Mouse (Mus musculus): ENCODE results near the gene Trp73.

The Trp73 gene

GRCm38 (mm10) chr4:154140182-154140212 lies at the start of gene Trp73:
Gene Trp73, minus strand, starts transcription at chr4:154140208.
- DNase-seq, result no peak

DNA sequence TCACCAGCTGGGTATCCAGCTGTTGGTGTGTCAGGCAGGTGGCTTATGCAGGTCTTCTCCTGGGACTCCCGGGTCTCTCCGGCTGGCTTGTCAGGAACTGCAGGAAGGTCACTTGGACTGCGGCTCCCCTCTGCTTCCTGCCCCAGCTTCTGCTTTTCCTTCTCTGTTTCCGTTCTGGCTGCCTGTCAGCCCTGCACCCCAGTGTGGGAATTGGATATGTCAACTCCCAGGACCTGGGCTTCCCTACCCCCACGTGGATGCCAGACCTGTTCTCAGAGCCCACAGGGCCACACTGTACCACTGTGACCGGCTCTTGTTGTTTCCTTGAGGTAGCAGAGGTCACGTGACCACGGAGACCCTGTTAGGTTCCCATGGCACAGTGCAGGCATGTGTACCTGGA lies 48.9 kb upstream of the Trp73 start:
- DNase-seq, result no peak

DNA sequence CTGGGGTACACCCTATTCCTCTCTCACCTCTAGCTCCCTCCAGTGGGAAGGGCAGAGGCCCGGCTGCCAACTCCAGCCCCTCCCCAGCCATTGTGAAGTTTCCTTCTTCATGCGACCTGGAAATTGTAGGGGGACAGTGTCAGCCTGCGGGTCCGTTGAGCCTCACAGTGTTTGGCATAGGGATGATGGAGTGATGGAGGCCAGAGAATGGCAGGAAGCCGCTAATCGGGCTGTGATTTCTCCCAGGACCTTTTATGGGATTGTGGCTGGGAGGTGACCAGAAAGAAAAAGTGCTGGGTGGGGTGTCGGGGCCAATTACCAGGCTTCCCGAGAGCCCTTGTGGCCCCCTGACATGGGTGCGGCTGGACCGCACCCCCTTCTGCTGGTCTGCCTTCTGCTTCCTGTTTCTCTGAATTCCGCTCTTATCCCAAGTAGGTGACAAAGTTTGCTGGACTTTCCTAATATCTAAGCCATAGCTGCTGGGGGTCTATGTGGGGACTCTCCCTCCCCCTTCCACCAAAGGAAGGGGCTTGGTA lies 46.1 kb upstream of the Trp73 start:
- no peak for DNase-seq

DNA sequence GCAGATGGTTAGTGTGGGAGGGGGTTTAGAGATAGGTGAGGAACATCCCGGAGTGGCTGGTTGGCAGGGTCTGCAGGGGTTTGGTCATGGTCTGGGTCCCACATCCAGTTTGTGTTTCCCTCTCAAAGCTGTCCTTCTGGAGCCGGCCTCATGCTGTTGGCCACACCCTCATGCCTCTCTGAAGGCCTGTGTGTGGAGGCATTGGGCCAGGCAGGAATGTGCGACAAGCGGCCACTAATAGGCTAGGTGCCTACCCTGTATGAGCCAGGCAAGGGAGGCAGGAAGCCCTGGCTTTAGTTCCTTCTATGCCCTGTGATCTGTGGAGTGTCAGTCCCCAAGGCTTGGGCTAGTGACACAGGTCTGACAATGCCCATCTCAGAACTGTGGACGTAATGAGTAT lies 45.0 kb upstream of the Trp73 start:
- no peak for DNase-seq

DNA sequence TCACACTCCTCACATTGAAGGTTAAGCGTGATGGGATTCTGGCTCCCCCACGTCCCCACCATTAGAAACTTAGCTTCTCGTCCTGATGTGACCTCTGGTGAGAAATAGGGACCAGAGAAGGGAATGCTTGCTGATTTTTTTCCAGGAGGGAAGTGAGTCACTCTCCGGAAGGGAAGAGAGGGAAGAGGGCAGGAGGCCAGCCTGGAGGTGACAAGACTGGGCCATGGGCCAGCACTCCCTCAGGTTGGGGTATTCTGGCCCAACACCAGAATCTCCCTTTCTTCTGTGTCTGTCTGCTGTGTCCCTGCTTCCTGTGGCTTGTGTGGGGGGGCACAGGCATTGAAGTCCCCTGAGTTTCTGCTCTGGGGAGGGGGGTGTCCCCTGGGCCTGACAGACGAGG lies 43.6 kb upstream of the Trp73 start:
- no peak for DNase-seq

- DNase-seq, result no peak
Observed at GRCm38 (mm10) chr4:154181001-154181400, 41.0 kb upstream of the Trp73 start.

- DNase-seq, result no peak
Observed at GRCm38 (mm10) chr4:154177257-154177656, 37.2 kb upstream of the Trp73 start.

- no peak for DNase-seq
Observed at GRCm38 (mm10) chr4:154171931-154172604, 32.1 kb upstream of the Trp73 start.

GRCm38 (mm10) chr4:154171151-154171930 lies 31.3 kb upstream of the Trp73 start:
- no peak for DNase-seq

DNA sequence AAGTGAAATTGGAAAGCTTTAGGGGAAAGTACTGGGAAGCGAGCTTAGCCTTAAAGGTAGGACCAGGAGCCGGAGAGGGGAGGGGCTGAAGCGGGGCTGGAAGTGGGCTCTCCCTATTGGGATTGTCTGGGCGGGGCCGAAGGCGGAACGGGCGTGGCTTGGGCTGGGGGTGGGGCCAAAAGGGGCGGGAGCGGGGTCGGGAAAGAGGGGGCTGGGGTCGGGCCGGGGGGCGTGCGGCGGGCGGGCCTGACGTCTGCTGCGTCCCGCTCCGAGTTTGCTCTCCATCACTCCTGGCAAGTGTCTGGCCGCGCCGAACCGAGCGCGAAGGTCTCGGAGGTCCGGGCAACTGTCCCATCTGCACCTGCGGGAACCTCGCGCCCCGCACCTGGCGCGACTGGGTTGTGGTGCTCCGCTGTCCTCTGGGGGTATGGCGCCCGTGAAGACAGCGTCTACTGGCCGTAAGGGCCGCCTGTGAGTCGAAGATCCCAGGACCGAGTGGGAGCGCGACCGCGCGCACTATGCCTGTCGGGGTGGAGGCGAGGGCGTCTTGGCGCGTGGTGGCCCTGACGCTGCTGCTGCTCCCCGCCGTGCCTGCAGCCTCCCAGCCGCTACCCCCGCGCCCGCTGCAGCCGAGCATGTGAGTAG lies 30.6 kb upstream of the Trp73 start, which contains the start of gene Megf6:
Gene Megf6, plus strand, starts transcription at position 225 of the 645 bp plus-strand sequence.
- no peak for DNase-seq

DNA sequence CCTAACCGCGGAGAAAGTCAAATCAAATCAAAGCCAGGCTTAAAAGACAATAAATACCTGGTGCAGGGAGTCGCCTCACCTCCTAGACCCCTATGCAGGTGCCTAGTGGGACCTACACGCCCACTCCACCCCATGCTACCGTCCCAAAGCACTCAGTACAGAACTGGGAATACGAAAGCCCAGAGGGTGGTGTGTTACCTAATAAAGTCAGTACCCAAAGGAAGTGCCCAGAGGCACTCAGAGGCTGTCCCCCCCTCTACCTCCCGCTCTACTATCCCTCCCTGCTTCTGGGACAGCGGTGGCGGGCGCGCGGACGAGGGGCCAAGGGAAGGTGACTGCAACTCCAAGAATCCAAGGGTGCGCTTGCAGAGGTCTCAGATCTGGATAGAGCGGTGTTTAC lies 30.0 kb upstream of the Trp73 start:
- no peak for DNase-seq

GRCm38 (mm10) chr4:154167053-154167452 lies 27.0 kb upstream of the Trp73 start:
- peak in 1 of 2 experiments; percentile 57 for DNase-seq

GRCm38 (mm10) chr4:154163296-154163695 lies 23.3 kb upstream of the Trp73 start:
- peak in 1 of 2 experiments; percentile 73 for DNase-seq

DNA sequence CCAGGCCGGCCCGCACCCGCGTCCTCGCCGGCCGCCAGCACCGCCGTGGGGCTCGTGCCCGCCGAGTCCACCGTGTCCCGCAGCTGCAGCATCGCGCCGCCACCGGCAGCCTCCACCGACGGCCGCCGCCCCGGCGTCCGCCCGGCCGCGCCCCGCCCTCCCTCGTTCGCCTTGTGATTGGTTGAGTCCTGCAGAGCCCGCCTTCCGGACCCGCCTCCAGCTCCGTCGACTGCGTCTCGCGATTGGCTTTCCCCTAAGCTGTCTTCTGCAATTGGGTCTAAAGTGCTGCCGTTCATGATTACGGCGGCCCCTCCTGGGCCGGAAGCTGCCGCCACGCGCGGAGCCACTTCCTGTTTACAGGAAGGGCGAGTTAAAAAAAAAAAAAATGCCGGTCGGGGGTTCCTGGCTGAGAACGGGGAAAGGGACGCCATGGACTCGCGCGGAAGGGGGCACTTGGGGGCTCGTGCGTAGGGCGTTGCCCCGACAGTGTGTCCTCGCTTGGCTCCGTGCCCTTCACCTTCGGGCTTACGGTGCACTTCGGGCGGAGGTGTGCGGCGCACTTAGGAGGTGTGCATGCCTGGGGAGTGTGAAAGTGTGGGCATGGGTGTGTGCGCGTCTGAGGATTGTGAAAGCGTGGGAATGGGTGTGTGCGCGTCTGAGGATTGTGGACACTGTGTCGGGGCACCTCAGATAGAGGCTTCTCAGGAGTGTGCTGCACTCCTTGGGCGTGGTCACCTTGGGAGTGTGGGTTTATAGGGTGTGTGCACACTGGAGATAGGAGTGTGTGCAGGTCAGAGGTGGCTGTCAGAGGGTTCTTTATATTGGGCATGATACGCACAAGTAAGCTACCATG lies 20.8 kb upstream of the Trp73 start, which contains the start of gene Tprgl:
Gene Tprgl, minus strand, starts transcription at position 129 of the 853 bp plus-strand sequence.
- peak; percentile 95 to 97 for DNase-seq

DNA sequence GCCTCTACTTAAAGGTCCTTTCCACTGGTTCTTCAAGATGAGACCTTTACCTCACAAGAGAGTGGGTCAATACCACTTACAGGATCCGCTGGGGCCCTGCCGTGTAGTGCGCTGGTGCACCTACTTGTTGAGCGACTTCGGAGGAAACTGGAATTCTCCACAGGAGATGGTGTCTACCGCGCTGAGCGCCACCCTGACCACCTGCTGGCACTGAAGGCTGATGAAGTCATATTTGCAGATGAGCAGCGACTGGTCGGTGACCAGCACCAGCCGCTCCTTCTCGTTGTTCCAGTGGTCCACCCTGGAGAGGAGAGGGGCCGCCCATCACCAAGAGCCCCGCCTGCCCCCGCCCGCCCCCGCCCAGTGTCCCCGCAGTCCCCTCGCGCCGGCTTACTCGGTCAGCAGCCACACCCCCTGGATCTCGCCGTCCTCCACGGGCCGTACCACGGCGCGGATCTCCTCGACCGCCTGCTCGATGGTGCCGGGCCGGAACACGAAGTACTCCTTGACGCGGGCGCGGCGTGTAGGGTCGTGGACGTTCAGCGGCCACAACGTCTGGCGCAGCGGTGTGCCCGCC lies 20.0 kb upstream of the Trp73 start:
- peak in 1 of 2 experiments; percentile 34 for DNase-seq

DNA sequence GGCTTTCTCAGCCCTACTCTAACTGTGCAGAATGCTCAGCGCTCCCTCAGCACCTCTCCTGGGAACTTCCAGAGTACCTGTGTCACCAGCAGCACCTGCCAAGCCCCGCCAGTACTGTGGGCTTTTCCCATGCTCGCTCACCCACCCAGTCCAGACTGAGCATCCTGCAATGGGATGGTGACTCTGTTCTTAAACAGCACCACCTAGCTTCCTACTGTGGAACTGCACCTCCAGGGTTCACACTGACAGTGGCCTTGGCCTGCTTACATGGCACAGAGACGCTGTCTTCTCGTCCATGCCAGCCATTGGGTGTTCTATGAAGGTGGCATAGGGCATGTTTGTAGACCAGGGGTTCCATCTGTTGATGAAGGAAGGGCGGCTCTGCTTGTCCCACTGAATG lies 19.0 kb upstream of the Trp73 start:
- peak; percentile 58 to 84 for DNase-seq

DNA sequence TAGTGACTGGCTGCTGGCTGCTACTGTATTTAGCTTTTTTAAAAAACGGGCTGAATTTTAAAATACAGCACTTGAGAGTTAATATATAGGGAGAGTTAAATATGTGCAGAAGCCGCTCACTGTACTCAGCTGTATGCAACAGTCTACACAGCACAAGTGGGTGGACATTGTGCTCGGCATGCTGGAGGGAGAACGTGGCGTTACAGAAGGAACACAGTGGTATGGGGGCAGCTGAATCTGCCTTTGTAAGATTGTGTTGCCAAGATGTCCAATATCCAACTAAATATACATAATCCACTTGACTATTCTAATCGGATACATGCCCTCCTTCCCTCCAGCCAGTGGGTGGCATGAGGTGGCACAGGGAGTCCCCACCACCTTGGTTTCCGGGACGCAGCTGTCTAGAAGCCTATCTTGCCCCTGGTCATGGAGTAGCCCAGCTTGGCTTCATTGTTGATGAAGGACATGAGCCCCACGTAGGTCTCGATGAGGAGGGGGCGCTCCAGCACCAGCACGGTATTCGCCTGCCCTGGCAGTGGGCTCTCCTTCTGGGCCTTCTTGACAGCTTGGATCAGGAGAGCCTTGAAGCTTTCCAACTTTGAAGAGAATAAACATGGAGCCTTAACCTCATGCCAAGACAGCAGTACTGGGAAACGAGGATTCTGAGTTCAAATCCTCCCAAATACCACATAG lies 18.1 kb upstream of the Trp73 start:
- DNase-seq, result no peak

GRCm38 (mm10) chr4:154156050-154156449 lies 16.0 kb upstream of the Trp73 start:
- no peak for DNase-seq

DNA sequence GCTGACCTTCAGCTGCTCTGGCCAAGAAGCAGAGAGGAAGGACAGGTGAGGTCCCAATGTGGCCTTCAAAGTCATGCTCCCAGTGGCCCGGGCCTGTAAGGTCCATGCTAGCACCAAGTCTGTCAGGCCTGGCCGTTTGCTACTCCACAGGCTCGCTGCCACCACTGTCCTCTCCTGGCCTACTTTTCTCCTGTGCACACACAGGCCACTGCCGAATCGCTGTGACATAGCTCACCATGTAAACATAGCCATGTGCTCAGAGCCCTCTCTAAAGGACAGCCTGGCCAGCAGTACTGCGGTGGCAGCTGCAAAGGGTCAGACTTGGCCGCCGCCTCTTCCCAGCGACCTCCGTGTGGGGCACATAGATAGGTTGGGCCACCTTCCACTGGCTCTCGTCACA lies 14.1 kb upstream of the Trp73 start:
- DNase-seq, result no peak

DNA sequence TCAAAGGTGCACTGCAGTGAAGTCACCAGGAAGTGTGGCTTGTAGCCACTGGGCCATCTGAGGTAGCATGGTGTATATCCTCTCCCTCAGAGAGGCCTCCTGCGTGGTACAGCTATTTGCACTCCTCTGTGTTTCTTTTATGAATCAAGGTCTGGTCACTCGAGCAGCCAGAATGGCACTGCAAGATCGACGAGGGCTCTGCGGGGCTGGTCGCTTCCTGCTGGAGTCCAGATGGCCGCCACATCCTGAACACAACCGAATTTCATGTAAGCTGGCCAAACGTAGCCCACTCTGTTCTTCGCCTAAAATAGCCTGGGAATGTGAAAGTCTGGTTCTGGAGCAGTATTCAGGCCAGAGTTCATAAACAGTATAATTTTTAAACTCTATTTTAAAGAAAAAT lies 6.3 kb upstream of the Trp73 start:
- no peak for DNase-seq

DNA sequence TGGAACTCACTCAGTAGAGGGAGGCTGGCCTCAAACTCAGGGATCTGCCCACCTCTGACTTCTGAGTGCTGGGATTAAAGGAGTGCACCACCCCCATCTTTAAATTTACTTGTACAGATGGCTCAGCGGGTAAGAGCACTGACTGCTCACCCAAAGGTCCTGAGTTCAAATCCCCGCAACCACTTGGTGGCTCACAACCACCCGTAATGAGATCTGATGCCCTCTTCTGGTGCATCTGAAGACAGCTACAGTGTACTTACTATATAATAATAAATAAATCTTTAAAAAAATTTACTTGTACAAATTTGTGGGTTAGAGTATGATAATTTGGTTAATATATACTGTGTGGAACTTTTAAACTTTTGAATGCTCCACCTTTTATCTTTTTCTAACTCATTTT lies 4.7 kb upstream of the Trp73 start:
- no peak for DNase-seq

Measured in spleen, adult 18-20 months (tissue).